Mouse (Mus musculus) kidney, adult 8-10 months (tissue): Measurements from ENCODE around the gene Odam.

ENCODE experiments used
- DNase-seq, 2 experiments: peaks; one replicate each; pipeline ENCODE4 v3.0.0; 2022

The Odam gene

GRCm38 (mm10) chr5:87884729-87885128 is at the start of gene Odam:
Odam (plus strand) TSS chr5:87885029.
- DNase-seq: no peak

- no peak for DNase-seq
Observed at GRCm38 (mm10) chr5:87855136-87855716, 29.6 kb upstream of the Odam start.

GRCm38 (mm10) chr5:87870084-87870483 is 14.7 kb upstream of the Odam start:
- peak; percentile 15 to 24 for DNase-seq

- DNase-seq: no peak
Observed at GRCm38 (mm10) chr5:87871423-87871822, 13.4 kb upstream of the Odam start.

GRCm38 (mm10) chr5:87925372-87925771 is 40.5 kb downstream of the Odam start, which contains the start of gene Csn3:
Csn3 (plus strand) TSS chr5:87925579.
- DNase-seq: no peak

- DNase-seq: no peak
Observed at GRCm38 (mm10) chr5:87931603-87932002, 46.8 kb downstream of the Odam start.

- no peak for DNase-seq
Observed at GRCm38 (mm10) chr5:87940752-87941151, 55.9 kb downstream of the Odam start.

- DNase-seq: no peak
Observed at GRCm38 (mm10) chr5:87942515-87942914, 57.7 kb downstream of the Odam start.
